Mouse (Mus musculus) left cerebral cortex, adult 18-20 months (tissue): ENCODE data around the gene Fam168a. TPM values are rescaled to one million over a fixed set of nuclear protein-coding genes. Genes with fewer than 3 reads are reported as not detected.

Source experiments
- DNase-seq, 2 experiments: peaks; one replicate each; pipeline ENCODE4 v3.0.0; 2021 to 2022; ENCODE audit warnings: low spot score in 2 of 2, mixed read lengths in 1 of 2
- total RNA-seq, 2 experiments: library from RNA; stranded (reverse); gene quantifications; 2 replicates each; pipeline ENCODE4 v1.2.3; 2021

The Fam168a gene
- total RNA-seq, 2 experiments from 2014 or later = 198 to 207 TPM

- no peak for DNase-seq
Measured at GRCm38 (mm10) chr7:100770669-100771341, 64.4 kb downstream of the Fam168a start.

- no peak for DNase-seq
Measured at GRCm38 (mm10) chr7:100774189-100774588, 67.8 kb downstream of the Fam168a start.

- no peak for DNase-seq
Measured at GRCm38 (mm10) chr7:100775810-100776209, 69.4 kb downstream of the Fam168a start.

GRCm38 (mm10) chr7:100780192-100780591, 73.8 kb downstream of the Fam168a start:
- no peak for DNase-seq

DNA sequence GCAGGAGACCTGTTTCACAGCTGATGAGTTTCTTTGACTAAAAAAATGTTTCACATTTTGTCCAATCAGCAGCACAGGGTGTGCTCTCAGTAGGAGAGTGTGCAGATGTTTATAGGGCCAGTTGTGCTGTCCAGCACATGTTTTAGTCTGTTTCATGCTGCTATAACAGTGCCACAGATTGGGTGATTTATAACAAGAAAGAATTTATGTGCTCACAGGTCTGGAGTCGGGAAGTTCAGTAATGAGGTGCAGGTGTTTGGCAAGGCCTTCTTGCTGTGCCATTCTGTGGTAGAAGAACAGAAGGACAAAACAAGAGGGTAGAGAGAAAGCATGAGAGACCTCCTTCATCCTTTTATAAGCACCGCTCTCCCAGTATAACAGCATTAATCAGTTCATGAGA, 78.2 kb downstream of the Fam168a start:
- no peak for DNase-seq

- no peak for DNase-seq
Measured at GRCm38 (mm10) chr7:100785426-100785825, 79.0 kb downstream of the Fam168a start.

GRCm38 (mm10) chr7:100786078-100786477, 79.6 kb downstream of the Fam168a start:
- no peak for DNase-seq

DNA sequence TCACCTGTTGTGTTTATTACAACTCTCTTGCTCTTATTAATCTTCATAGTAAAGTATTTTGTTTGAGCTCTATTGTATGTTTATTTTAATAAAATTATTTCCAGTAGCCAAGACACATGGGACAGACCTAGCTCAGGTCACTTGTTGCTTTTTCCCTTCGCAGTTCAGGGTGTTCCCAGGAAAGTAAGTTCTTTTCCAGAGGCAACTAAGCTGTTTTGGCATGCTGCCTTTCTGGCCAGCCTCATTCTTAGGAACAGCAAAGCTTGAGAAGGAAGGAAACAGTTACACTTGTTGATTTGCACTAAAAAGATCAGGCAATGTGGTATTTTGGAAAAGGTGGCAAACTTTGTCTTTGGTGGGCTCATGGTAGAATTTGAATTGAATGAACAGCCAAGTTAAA, 81.9 kb downstream of the Fam168a start:
- no peak for DNase-seq

DNA sequence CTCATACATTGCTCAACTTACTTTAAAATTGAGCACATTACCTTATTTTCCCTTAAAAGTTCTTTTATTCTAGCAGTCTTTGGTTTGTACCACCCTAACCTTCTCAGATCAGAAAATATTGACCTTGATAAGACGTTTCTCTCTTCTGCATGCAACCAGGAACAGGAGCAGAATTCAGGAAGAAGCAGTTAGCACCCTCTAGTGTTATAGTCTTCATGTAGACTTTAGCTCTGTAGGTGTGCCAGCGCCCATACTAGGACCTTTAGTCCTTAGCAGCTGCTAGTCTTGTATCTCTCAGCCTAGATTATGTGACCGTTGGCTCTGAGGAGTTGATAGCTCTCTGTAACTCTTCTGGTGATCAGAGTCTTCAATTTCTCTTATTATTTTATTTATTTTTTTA, 92.4 kb downstream of the Fam168a start:
- DNase-seq = no peak

GRCm38 (mm10) chr7:100805391-100805790, 99.0 kb downstream of the Fam168a start:
- DNase-seq = no peak

GRCm38 (mm10) chr7:100811912-100812311, 105.5 kb downstream of the Fam168a start:
- DNase-seq = no peak

- DNase-seq = no peak
Measured at GRCm38 (mm10) chr7:100812641-100813040, 106.2 kb downstream of the Fam168a start.

DNA sequence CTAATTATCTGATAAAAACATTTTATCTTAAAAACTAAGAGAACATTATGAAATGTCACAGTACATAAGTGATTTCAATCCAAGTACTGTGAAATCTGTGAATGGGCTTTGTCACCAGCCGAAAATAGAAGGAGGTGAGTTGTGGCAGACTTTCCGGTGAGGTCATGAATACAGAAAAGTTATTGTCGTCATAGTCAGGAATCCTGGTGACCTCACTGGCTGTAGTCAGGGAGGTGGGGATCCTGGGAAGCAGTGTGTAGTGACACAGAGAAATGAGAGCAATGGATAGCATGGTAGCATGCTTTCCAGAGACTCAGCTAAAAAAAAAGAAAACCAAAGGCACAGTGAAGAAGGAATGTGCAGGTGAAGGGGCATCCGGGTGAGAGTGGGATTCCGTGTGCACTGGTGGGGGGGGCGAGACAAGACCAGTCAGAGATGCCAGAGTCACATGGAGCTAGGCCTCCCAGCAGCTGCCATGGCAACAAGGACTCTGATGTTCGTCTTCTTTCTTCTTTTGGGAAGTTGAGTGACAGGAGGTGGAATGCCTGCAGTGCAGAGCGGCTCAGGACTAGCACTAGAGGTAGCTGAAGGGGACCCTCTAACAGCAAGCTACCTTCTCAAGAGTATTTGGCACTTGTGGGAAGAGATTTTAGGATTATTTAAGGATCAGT, 109.6 kb downstream of the Fam168a start:
- DNase-seq = no peak

GRCm38 (mm10) chr7:100816759-100817441, 110.5 kb downstream of the Fam168a start:
- DNase-seq = peak; percentile 72

DNA sequence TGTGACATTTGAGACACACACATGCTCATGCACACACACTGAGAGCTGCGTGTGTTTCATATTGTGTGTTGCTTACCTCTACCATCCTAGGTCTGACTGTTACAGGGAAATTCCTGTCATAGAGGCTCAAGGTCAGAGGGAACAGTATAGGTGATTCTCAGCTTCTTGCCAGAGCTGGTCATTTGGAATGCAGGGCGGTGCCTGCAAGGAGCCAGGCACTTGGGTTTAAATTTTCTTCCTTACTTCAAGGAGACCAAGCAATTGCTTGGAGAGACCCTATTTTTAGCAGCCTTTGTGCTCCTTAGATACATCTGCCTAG, 111.0 kb downstream of the Fam168a start:
- DNase-seq = no peak

GRCm38 (mm10) chr7:100818401-100819064, 112.1 kb downstream of the Fam168a start:
- DNase-seq = no peak

DNA sequence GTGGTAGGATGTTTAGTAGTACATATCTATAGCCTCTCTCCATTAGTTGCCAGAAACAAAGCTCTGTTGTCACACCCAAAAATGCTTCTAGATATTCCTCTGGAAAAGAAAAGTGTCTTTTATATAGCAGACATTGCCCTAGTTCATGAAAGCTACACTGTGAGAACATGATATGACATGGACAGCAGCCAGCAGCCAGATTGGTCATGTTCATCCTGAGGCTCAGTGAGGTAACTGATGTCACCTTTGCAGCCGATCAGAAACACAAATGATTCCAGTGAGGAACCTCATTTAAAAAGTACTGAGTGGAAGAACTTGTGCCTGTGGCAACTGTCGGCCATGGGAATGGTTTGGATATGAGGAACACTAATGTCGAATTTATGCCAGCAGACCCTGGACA, 118.2 kb downstream of the Fam168a start:
- no peak for DNase-seq

GRCm38 (mm10) chr7:100828549-100828948, 122.1 kb downstream of the Fam168a start:
- no peak for DNase-seq

DNA sequence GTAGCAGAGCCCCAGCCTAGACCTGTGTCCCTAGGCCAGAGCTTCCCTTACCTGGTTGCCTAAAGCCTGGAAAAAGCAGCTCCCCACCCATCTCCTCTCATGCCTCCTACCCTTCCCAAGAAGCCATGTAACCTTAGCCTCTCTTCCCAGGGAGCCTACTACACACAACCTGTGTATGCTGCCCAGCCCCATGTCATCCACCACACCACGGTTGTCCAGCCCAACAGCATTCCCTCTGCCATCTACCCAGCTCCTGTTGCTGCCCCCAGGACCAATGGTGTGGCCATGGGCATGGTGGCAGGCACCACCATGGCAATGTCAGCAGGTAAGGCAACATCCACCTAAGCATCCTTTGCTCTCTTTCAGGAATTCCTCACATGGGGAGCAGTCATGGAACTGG, 127.4 kb downstream of the Fam168a start:
- no peak for DNase-seq

GRCm38 (mm10) chr7:100835168-100835567, 128.7 kb downstream of the Fam168a start:
- no peak for DNase-seq

DNA sequence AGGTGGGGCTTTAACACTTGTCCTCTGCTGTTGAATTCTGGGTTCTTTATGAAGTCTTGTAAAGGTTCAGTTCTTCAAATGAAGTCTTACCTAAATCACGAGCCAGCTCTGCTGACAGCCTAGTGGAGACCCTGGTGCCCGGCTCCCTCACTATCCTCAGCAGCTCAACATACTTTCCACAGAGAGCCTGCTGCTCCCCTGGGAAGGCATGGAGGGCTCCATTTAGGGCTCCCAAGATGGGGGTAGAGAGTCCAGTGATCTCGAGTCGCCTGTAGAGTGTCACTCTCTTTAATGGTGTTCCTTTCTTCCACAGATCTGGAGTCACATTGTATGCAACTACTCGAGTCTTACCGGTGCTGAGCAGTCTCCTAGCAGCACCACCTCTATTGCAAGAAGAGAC, 129.3 kb downstream of the Fam168a start:
- DNase-seq = no peak

- no peak for DNase-seq
Measured at GRCm38 (mm10) chr7:100836657-100837056, 130.2 kb downstream of the Fam168a start.
